Mouse (Mus musculus) CH12.LX (cell line): ENCODE measurements at regions not wholly inside any gene's neighbourhood (a gene's known extent, or its start where the extent isn't known, plus 50 kb on each side); places are given as distances from the start of the nearest gene placed in this dataset.

Experiments
- CTCF ChIP-seq, 2 experiments: IDR thresholded peaks in 1 of 2; conservative IDR thresholded peaks in 1 of 2; 2 replicates each; pipeline ENCODE4 v1.5.1; 2011 to 2012; ENCODE audit warnings: low read depth in 2 of 2, low read length in 2 of 2, improper control_type of control experiment in 1 of 2, inconsistent platforms in 1 of 2, mild to moderate bottlenecking in 1 of 2, moderate library complexity in 1 of 2
- MAX ChIP-seq: IDR thresholded peaks from 2 replicates; pipeline ENCODE4 v1.6.1; 2011; ENCODE audit warnings: low read length, improper control_type of control experiment
- TBP ChIP-seq: conservative IDR thresholded peaks from 2 replicates; pipeline ENCODE4 v1.6.1; 2011; ENCODE audit warnings: low read depth, low read length, improper control_type of control experiment
- ZC3H11A ChIP-seq: IDR thresholded peaks from 2 replicates; pipeline ENCODE4 v1.6.1; 2012; ENCODE audit warnings: low read depth, mild to moderate bottlenecking, inconsistent platforms, low read length, improper control_type of control experiment

- TF ChIP-seq MAX (no peak), CTCF (conservative IDR thresholded peaks at IDR 0.05 in 1 of 2, IDR thresholded peaks at IDR 0.05 in 1 of 2; ENCODE audit: low read depth in 2 of 2, low read length in 2 of 2) (no peak), TBP (no peak), ZC3H11A (no peak)
Observed at GRCm38 (mm10) chr16:63030399-63030798, 176.3 kb downstream of the Pros1 start.
